Mouse (Mus musculus) liver, embryonic 11.5 days (tissue): ENCODE measurements around the gene Man2a2. TPM values are rescaled to one million over a fixed set of nuclear protein-coding genes. Genes with fewer than 3 reads are reported as not detected.
A peak's percentile ranks its signal among the peaks of the same experiment; 100 is the strongest.

ENCODE experiments used
- ATAC-seq: fragments of 200-750 bp; cut with Nextera tagmentation; replicated peaks from 2 replicates; pipeline ENCODE4 v1.8.0; 2017; ENCODE audit warnings: moderate number of reproducible peaks, mild to moderate bottlenecking, moderate TSS enrichment, moderate library complexity; ENCODE audit not compliant: low FRiP score
- DNase-seq: peaks from one replicate; pipeline ENCODE4 v3.0.0-alpha.2; 2017; ENCODE audit warnings: low spot score
- H3K27ac ChIP-seq: fragments of 300-500 bp; sonication (generic); 2 replicates; pipeline ENCODE4 v1.5.1; 2014; ENCODE audit warnings: mild to moderate bottlenecking, low read depth, low read length, control low read depth
- H3K27me3 ChIP-seq: fragments of 300-500 bp; sonication (generic); replicated peaks from 2 replicates; pipeline ENCODE4 v1.6.1; 2014; ENCODE audit warnings: low read length, mixed read lengths; ENCODE audit not compliant: control insufficient read depth, insufficient read depth
- H3K36me3 ChIP-seq: fragments of 300-500 bp; sonication (generic); 2 replicates; pipeline ENCODE4 v1.6.1; 2014; ENCODE audit warnings: mild to moderate bottlenecking, low read length, moderate library complexity, mixed read lengths; ENCODE audit not compliant: control insufficient read depth, insufficient read depth
- H3K4me1 ChIP-seq: fragments of 300-500 bp; sonication (generic); replicated peaks from 2 replicates; pipeline ENCODE4 v1.6.1; 2014; ENCODE audit warnings: low read length, mixed read lengths; ENCODE audit not compliant: control insufficient read depth, insufficient read depth
- H3K4me2 ChIP-seq: fragments of 300-500 bp; sonication (generic); 2 replicates; pipeline ENCODE4 v1.6.1; 2014; ENCODE audit warnings: mild to moderate bottlenecking, control low read depth, moderate library complexity
- H3K4me3 ChIP-seq: fragments of 300-500 bp; sonication (generic); 2 replicates; pipeline ENCODE4 v1.5.1; 2014; ENCODE audit warnings: low read depth, low read length, control low read depth
- H3K9ac ChIP-seq: fragments of 300-500 bp; sonication (generic); 2 replicates; pipeline ENCODE4 v1.6.1; 2014; ENCODE audit warnings: low read depth, low read length, control low read depth
- H3K9me3 ChIP-seq: fragments of 300-500 bp; sonication (generic); 2 replicates; pipeline ENCODE4 v1.6.1; 2016; ENCODE audit warnings: low read length, inconsistent platforms, mixed read lengths; ENCODE audit not compliant: control insufficient read depth
- WGBS: fragments of 180-500 bp; shearing (Covaris S2); extraction: QIAGEN DNeasy Blood & Tissue Kit; methylation state at CpG from one replicate; pipeline ENCODE4 v1.1.7; 2014; 5-methylcytosine and 5-hydroxymethylcytosine counted together
- polyA plus RNA-seq: library from polyadenylated mRNA; unstranded; fragments of >200 nt; fragmentation: Nextera tagmentation; extraction: Ambion mirVana; gene quantifications from 2 replicates; pipeline ENCODE4 v1.2.1, GENCODE M21; 2014

Man2a2 gene
- polyA plus RNA-seq, 1 experiment from 2014 or later: 12.4 TPM

- H3K4me3 ChIP-seq: no peak overlapping the region
- ATAC-seq: no peak
- peaks cover 2% of the 10 kb centered on the region; the same call in 1 of the 2 replicates for H3K27me3 ChIP-seq
- H3K4me2 ChIP-seq: no peak overlapping the region
- 76% methylated on average over 5 of the region's 5 CpGs for WGBS
- no peaks in the 10 kb centered on the region for H3K9me3 ChIP-seq
- no peak overlapping the region for H3K9ac ChIP-seq
- no peak for DNase-seq
- peaks cover 6% of the 10 kb centered on the region for H3K4me1 ChIP-seq
- no peak overlapping the region for H3K27ac ChIP-seq
- H3K36me3 ChIP-seq: no peaks in the 10 kb centered on the region
Measured at GRCm38 (mm10) chr7:80412781-80413180, 41.6 kb upstream of the Man2a2 start.

GRCm38 (mm10) chr7:80412279-80412678 is 41.1 kb upstream of the Man2a2 start:
- WGBS: 85% methylated on average over 10 of the region's 10 CpGs
- no peak for ATAC-seq
- no peaks in the 10 kb centered on the region for H3K9me3 ChIP-seq

GRCm38 (mm10) chr7:80410380-80410779 is 39.2 kb upstream of the Man2a2 start:
- H3K4me3 ChIP-seq: no peak overlapping the region
- no peaks in the 10 kb centered on the region; the same call in 1 of the 2 replicates for H3K4me1 ChIP-seq
- DNase-seq: no peak
- peaks cover 10% of the 10 kb centered on the region; the same call in 1 of the 2 replicates for H3K27me3 ChIP-seq
- H3K9me3 ChIP-seq: no peaks in the 10 kb centered on the region
- H3K36me3 ChIP-seq: no peaks in the 10 kb centered on the region
- H3K27ac ChIP-seq: no peak overlapping the region
- H3K9ac ChIP-seq: no peak overlapping the region
- no peak overlapping the region for H3K4me2 ChIP-seq
- 83% methylated on average over 9 of the region's 9 CpGs for WGBS
- ATAC-seq: no peak

More at GRCm38 (mm10) chr7:80412279-80412678, 41.1 kb upstream of the Man2a2 start:
- no peak overlapping the region for H3K27ac ChIP-seq
- no peak overlapping the region for H3K4me2 ChIP-seq
- H3K27me3 ChIP-seq: peaks cover 3% of the 10 kb centered on the region; the same call in 1 of the 2 replicates
- H3K36me3 ChIP-seq: no peaks in the 10 kb centered on the region
- no peak overlapping the region for H3K9ac ChIP-seq
- H3K4me3 ChIP-seq: no peak overlapping the region
- H3K4me1 ChIP-seq: peaks cover 5% of the 10 kb centered on the region
- no peak for DNase-seq

GRCm38 (mm10) chr7:80407712-80408111 is 36.5 kb upstream of the Man2a2 start:
- Histone ChIP-seq H3K4me3 (no peak overlapping the region), H3K4me2 (no peak overlapping the region), H3K9ac (no peak overlapping the region), H3K27ac (no peak overlapping the region), H3K4me1 (peaks cover 11% of the 10 kb centered on the region), H3K9me3 (no peaks in the 10 kb centered on the region), H3K27me3 (peaks cover 15% of the 10 kb centered on the region; the same call in 1 of the 2 replicates), H3K36me3 (no peaks in the 10 kb centered on the region)
- ATAC-seq (no peak), DNase-seq (no peak)
- WGBS: 74% methylated on average over 9 of the region's 9 CpGs

- no peak overlapping the region for H3K4me2 ChIP-seq
- peaks cover 15% of the 10 kb centered on the region; the same call in 1 of the 2 replicates for H3K27me3 ChIP-seq
- peaks cover 13% of the 10 kb centered on the region for H3K4me1 ChIP-seq
- no peak overlapping the region for H3K27ac ChIP-seq
- no peak overlapping the region for H3K9ac ChIP-seq
- 69% methylated on average over 3 of the region's 3 CpGs for WGBS
- H3K36me3 ChIP-seq: no peaks in the 10 kb centered on the region
- H3K4me3 ChIP-seq: no peak overlapping the region
- ATAC-seq: no peak
- no peaks in the 10 kb centered on the region for H3K9me3 ChIP-seq
- no peak for DNase-seq
Measured at GRCm38 (mm10) chr7:80406186-80406585, 35.0 kb upstream of the Man2a2 start.

- no peak within 1 kb of the TSS for H3K27ac ChIP-seq
- no peak for DNase-seq
- H3K27me3 ChIP-seq: peaks cover 15% of the 10 kb centered on the region; the same call in 1 of the 2 replicates
- ATAC-seq: no peak
- H3K4me2 ChIP-seq: no peak within 1 kb of the TSS
- H3K9ac ChIP-seq: no peak within 1 kb of the TSS
- H3K4me3 ChIP-seq: no peak within 1 kb of the TSS
- no peaks in the 10 kb centered on the region for H3K9me3 ChIP-seq
- peaks cover 21% of the 10 kb centered on the region for H3K4me1 ChIP-seq
- 72% methylated on average over 9 of the region's 9 CpGs for WGBS
- H3K36me3 ChIP-seq: no peaks in the 10 kb centered on the region
Measured at GRCm38 (mm10) chr7:80405188-80405695, 34.1 kb upstream of the Man2a2 start, which contains the start of gene Furin. Furin (minus strand) TSS chr7:80405436.

GRCm38 (mm10) chr7:80404101-80404894 is 33.1 kb upstream of the Man2a2 start:
- Histone ChIP-seq H3K9ac (no peak overlapping the region), H3K9me3 (no peaks in the 10 kb centered on the region), H3K4me3 (no peak overlapping the region), H3K4me1 (peaks cover 27% of the 10 kb centered on the region), H3K27ac (no peak overlapping the region), H3K4me2 (no peak overlapping the region), H3K27me3 (peaks cover 15% of the 10 kb centered on the region; the same call in 1 of the 2 replicates), H3K36me3 (no peaks in the 10 kb centered on the region)
- no peak for DNase-seq
- WGBS: 32% methylated on average over 7 of the region's 7 CpGs
- no peak for ATAC-seq

- no peaks in the 10 kb centered on the region for H3K9me3 ChIP-seq
- no peak for DNase-seq
- 46% methylated on average over 9 of the region's 9 CpGs for WGBS
- H3K4me2 ChIP-seq: peak overlapping the region; percentile 97
- H3K27ac ChIP-seq: no peak overlapping the region
- no peak overlapping the region for H3K9ac ChIP-seq
- no peak for ATAC-seq
- no peaks in the 10 kb centered on the region for H3K36me3 ChIP-seq
- H3K4me1 ChIP-seq: peaks cover 27% of the 10 kb centered on the region
- no peak overlapping the region for H3K4me3 ChIP-seq
- peaks cover 15% of the 10 kb centered on the region; the same call in 1 of the 2 replicates for H3K27me3 ChIP-seq
Measured at GRCm38 (mm10) chr7:80403551-80403950, 32.4 kb upstream of the Man2a2 start.
